Mouse (Mus musculus) heart, embryonic 15.5 days (tissue): ENCODE data around the gene Zc3h12d. TPM values are rescaled to one million over a fixed set of nuclear protein-coding genes. Genes with fewer than 3 reads are reported as not detected.

Experiments used
- ATAC-seq: fragments of 200-750 bp; cut with Nextera tagmentation; replicated peaks from 2 replicates; pipeline ENCODE4 v1.8.0; 2017; ENCODE audit warnings: low read depth, moderate TSS enrichment; ENCODE audit not compliant: insufficient number of reproducible peaks, insufficient read depth, low FRiP score
- H3K27ac ChIP-seq: fragments of 300-500 bp; sonication (generic); 2 replicates; pipeline ENCODE4 v1.5.1; 2015; ENCODE audit warnings: mild to moderate bottlenecking, inconsistent platforms
- H3K27me3 ChIP-seq: fragments of 300-500 bp; sonication (generic); 2 replicates; pipeline ENCODE4 v1.6.1; 2015; ENCODE audit warnings: inconsistent platforms
- H3K36me3 ChIP-seq: fragments of 300-500 bp; sonication (generic); 2 replicates; pipeline ENCODE4 v1.6.1; 2015; ENCODE audit warnings: mild to moderate bottlenecking, inconsistent platforms
- H3K4me1 ChIP-seq: fragments of 300-500 bp; sonication (generic); replicated peaks from 2 replicates; pipeline ENCODE4 v1.6.1; 2015; ENCODE audit warnings: inconsistent platforms
- H3K4me2 ChIP-seq: fragments of 300-500 bp; sonication (generic); 2 replicates; pipeline ENCODE4 v1.6.1; 2015; ENCODE audit warnings: inconsistent platforms, mild to moderate bottlenecking, moderate library complexity
- H3K4me3 ChIP-seq: fragments of 300-500 bp; sonication (generic); 2 replicates; pipeline ENCODE4 v1.5.1; 2015; ENCODE audit warnings: mild to moderate bottlenecking, inconsistent platforms
- H3K9ac ChIP-seq: fragments of 300-500 bp; sonication (generic); 2 replicates; pipeline ENCODE4 v1.6.1; 2015; ENCODE audit warnings: mild to moderate bottlenecking, inconsistent platforms
- H3K9me3 ChIP-seq: fragments of 300-500 bp; sonication (generic); replicated peaks from 2 replicates; pipeline ENCODE4 v1.6.1; 2016; ENCODE audit warnings: inconsistent platforms
- WGBS: fragments of 180-500 bp; shearing (Covaris S2); methylation state at CpG from one replicate; pipeline ENCODE4 v1.1.7; 2015; ENCODE audit warnings: mixed read lengths; 5-methylcytosine and 5-hydroxymethylcytosine counted together
- polyA plus RNA-seq: library from polyadenylated mRNA; unstranded; fragments of >200 nt; fragmentation: Nextera tagmentation; extraction: Ambion mirVana; gene quantifications from 2 replicates; pipeline ENCODE4 v1.2.1, GENCODE M21; 2015

Zc3h12d gene
- polyA plus RNA-seq, 1 experiment from 2014 or later, result 0.20 TPM

DNA sequence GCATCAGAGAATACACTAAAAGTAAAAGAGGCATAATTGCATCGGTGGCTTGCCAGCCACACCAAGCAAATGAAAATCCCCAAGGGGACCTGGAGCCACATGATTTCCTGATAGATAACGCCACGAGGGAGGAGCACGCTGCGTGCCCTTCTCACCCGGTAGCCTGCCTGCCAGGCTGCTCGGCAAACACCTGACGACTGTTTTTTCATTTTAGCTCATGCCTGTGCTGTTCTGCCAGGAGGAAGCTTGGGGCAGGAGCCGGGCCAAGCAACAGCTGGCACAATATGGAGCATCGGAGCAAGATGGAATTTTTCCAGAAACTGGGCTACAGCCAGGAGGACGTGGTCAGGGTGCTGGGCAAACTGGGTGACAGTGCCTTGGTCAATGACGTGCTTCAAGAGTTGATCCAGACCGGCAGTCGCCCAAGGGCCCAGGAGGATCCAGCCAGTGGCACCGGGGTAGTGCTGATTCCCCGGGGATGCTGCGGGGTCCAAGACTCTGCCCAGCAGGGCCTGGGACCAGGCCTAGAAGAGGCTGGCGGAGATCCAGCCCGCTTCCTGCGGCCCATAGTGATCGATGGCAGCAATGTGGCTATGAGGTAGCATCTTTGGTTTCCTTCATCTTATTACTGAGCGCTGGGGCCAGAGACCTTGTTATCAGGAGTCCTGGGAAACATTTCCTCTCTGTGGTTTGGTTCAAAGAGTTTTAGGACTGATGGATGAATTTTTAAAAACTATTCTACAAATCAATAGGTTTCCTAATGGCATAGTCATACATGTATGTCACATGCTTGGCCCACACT, 7.5 kb downstream of the Zc3h12d start:
- H3K4me1 ChIP-seq, result peaks cover 22% of the 10 kb centered on the region
- H3K27ac ChIP-seq, result no peak overlapping the region
- 78% methylated on average over 22 of the region's 22 CpGs for WGBS
- no peak overlapping the region for H3K9ac ChIP-seq
- no peaks in the 10 kb centered on the region for H3K36me3 ChIP-seq
- H3K4me2 ChIP-seq, result no peak overlapping the region
- H3K27me3 ChIP-seq, result 0 out of 2 replicates have a peak, but pooled peaks cover 6% of the 10 kb centered on the region
- no peaks in the 10 kb centered on the region for H3K9me3 ChIP-seq
- ATAC-seq, result no peak
- no peak overlapping the region for H3K4me3 ChIP-seq

DNA sequence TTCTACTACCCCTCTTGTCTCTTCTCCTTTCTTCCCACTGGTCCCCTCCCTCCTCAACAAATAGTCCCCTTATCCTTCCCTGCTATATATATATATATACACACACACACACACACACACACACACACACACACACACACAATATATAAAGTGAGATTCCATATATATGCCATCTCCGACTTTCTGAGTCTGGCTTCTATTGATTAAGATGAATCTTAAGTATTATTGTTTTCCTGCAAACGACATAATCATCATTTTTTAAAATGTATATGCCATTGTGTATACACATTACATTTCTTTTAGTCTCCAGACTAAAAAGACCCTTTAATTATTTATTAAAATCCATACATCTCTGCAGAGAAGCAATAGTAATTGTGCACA, 8.1 kb downstream of the Zc3h12d start:
- no peak for ATAC-seq
- Histone ChIP-seq H3K4me1 (peaks cover 22% of the 10 kb centered on the region), H3K9me3 (no peaks in the 10 kb centered on the region), H3K27me3 (0 out of 2 replicates have a peak, but pooled peaks cover 6% of the 10 kb centered on the region), H3K9ac (no peak overlapping the region), H3K4me2 (no peak overlapping the region), H3K4me3 (no peak overlapping the region), H3K27ac (no peak overlapping the region), H3K36me3 (no peaks in the 10 kb centered on the region)
- 89% methylated on average over 2 of the region's 2 CpGs for WGBS

DNA sequence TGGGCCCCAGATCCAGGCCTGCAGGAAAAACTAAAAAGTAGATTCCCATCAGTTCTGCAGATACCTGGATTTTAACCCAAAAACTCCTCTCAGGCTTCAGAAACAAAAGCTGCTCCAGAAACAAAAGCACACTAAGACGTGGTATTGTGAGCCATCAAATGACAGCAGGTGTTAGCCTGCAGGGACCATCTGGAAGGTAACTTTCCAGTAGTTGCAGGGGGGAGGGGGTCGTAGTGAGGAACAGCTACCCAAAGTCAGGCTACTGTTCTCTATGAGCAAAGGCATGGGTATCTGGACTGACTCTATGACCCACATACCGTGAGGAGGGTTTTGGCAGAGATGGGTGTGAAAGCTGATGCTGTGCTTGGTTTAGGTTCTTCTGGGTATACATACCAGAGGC, 8.5 kb downstream of the Zc3h12d start:
- no peaks in the 10 kb centered on the region for H3K9me3 ChIP-seq
- 71% methylated on average over 3 of the region's 3 CpGs for WGBS
- 0 out of 2 replicates have a peak, but pooled peaks cover 3% of the 10 kb centered on the region for H3K27me3 ChIP-seq
- no peak for ATAC-seq
- no peak overlapping the region for H3K4me2 ChIP-seq
- no peak overlapping the region for H3K4me3 ChIP-seq
- peaks cover 22% of the 10 kb centered on the region for H3K4me1 ChIP-seq
- H3K27ac ChIP-seq, result peak overlapping the region; percentile 83
- H3K9ac ChIP-seq, result no peak overlapping the region
- no peaks in the 10 kb centered on the region for H3K36me3 ChIP-seq

DNA sequence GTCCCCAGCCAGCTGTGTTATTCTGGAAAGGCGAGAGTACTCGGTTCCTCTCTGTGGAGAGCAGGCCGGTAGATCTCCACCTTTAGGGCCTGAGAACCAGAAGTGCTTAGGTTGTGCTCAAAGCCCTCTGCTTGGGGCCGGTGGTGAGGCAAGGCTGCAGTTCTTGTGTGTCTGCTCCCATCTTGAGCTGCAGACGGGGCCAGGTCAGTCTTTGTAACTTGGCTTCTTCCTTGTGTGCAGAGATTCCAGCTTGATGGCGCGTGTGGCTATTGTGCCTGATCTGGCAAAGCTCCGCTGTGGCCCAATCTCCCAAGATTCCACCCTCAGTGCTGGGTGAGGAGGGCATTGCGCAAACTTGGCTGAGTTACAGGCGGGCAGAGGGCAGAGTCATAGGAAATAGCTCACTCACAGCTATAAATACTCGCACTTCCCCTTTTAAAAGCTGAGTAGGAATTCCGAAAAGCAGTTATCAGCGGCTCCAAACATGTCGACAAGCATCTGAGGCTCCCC, 9.4 kb downstream of the Zc3h12d start:
- no peaks in the 10 kb centered on the region for H3K36me3 ChIP-seq
- peak overlapping the region; percentile 56 for H3K4me2 ChIP-seq
- 11% methylated on average over 14 of the region's 14 CpGs for WGBS
- ATAC-seq, result peak; percentile 89
- H3K27me3 ChIP-seq, result 0 out of 2 replicates have a peak, but pooled peaks cover 3% of the 10 kb centered on the region
- H3K4me1 ChIP-seq, result peaks cover 22% of the 10 kb centered on the region
- peak overlapping the region; percentile 83 for H3K27ac ChIP-seq
- H3K9me3 ChIP-seq, result no peaks in the 10 kb centered on the region
- H3K4me3 ChIP-seq, result peak overlapping the region; percentile 30
- H3K9ac ChIP-seq, result no peak overlapping the region

DNA sequence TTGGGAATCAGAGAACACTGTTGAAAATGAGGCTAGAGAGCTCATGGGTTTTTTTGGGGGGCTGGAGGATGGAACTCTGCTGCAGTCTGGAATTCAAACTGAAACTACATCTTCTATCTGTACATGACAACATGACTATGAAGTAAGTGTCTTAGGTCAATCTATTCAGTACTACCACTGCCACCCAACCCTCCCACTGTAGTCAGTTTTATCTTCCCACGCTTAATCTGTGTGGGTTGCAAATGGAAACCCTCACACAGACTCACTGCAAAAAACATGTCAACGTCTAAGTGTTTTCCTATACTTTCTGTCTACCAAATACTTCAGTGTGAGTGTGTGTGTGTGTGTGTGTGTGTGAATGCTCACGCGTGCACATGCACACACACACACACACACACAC, 10.9 kb downstream of the Zc3h12d start:
- 0 out of 2 replicates have a peak, but pooled peaks cover 3% of the 10 kb centered on the region for H3K27me3 ChIP-seq
- H3K4me2 ChIP-seq, result no peak overlapping the region
- H3K4me1 ChIP-seq, result peaks cover 22% of the 10 kb centered on the region
- WGBS, result 82% methylated on average over 4 of the region's 4 CpGs
- H3K27ac ChIP-seq, result no peak overlapping the region
- ATAC-seq, result no peak
- no peak overlapping the region for H3K9ac ChIP-seq
- no peak overlapping the region for H3K4me3 ChIP-seq
- H3K9me3 ChIP-seq, result no peaks in the 10 kb centered on the region
- no peaks in the 10 kb centered on the region for H3K36me3 ChIP-seq

DNA sequence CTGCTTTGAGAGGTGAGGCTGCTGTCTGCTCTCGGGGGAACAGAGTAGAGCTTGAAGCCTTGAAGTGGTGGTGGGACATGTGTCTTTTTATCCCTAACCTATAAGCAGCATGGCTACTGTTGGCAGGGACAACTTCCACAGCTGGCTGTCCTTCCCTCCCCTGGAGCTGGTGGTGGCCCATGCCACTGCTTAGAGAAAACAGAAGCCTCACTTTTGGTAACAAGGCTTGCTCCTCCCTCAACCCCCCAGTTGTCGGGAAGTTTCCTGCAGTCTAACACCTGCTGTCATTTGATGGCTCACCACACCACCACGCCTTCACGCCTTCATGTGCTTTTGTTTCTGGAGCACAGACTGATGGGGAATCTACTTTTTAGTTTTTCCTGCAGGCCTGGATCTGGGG, 11.9 kb downstream of the Zc3h12d start:
- no peak overlapping the region for H3K9ac ChIP-seq
- no peak for ATAC-seq
- no peak overlapping the region for H3K4me3 ChIP-seq
- H3K9me3 ChIP-seq, result no peaks in the 10 kb centered on the region
- no peak overlapping the region for H3K4me2 ChIP-seq
- peaks cover 22% of the 10 kb centered on the region for H3K4me1 ChIP-seq
- WGBS, result 66% methylated on average over 4 of the region's 4 CpGs
- 0 out of 2 replicates have a peak, but pooled peaks cover 3% of the 10 kb centered on the region for H3K27me3 ChIP-seq
- H3K36me3 ChIP-seq, result no peaks in the 10 kb centered on the region
- H3K27ac ChIP-seq, result no peak overlapping the region

DNA sequence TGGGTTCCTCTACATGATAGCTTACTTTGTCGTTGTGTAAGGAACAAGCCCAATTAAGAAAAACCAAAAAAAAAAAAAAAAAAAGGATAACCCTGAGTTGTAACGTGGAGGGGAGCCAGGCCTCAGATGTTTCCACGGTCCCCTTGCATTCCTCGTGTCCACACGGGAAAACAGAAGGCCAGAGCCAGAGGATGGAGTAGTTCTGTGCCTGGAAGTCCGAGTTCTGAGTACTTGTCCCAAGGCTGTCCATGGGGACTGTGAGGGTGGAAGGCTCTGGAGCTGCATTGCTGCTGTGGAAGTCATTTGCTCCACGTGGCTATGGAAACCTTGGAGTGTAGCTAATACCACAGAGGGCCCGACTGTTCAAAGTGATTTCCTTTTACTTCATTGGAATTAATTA, 12.9 kb downstream of the Zc3h12d start:
- H3K9me3 ChIP-seq, result no peaks in the 10 kb centered on the region
- H3K27me3 ChIP-seq, result no peaks in the 10 kb centered on the region
- peaks cover 17% of the 10 kb centered on the region for H3K4me1 ChIP-seq
- H3K4me3 ChIP-seq, result no peak overlapping the region
- WGBS, result 75% methylated on average over 8 of the region's 8 CpGs
- no peak for ATAC-seq
- no peak overlapping the region for H3K27ac ChIP-seq
- H3K4me2 ChIP-seq, result no peak overlapping the region
- no peaks in the 10 kb centered on the region for H3K36me3 ChIP-seq
- no peak overlapping the region for H3K9ac ChIP-seq

DNA sequence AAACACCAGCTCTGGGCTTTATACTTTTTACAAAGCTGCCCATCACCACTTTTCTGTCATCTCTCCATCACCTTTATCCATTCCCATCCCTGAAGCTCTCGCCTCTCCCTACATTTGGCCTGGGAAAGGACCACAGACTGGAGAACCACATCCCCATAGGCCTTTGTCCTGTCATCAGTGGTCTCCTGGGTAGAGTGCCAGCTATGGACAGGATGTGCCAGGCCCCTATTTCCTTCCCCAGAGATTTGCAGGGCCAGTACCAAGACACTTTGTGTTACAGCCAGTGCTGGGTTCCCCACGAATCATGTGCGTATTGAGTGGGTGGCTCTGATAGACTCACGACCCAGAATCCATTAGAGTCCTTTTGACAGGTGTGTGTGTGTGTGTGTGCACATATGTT, 13.7 kb downstream of the Zc3h12d start:
- WGBS, result 85% methylated on average over 4 of the region's 4 CpGs

DNA sequence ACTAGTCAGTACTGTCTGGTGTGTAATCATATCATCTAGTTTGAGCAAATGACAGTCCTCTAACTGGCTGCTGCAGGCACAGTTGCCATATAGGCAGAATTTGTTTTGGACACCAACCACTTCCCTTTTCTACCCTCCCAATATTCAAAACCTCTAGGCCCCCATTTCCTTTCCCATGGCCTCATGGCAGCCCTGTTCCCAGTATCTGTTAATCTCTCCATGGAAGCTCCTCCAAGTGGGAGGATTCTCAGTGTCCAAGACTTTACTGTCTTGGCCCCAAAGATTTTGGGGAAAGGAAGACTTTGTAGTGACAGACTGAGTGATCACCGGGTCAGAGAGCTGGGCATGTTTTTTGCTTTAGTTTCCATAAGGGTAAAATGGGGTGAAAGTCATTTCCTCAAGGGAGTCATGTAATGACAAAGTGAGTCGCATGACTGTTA, 14.9 kb downstream of the Zc3h12d start:
- Histone ChIP-seq H3K27ac (no peak overlapping the region), H3K4me1 (peaks cover 2% of the 10 kb centered on the region), H3K4me3 (no peak overlapping the region), H3K36me3 (no peaks in the 10 kb centered on the region), H3K27me3 (no peaks in the 10 kb centered on the region), H3K9ac (no peak overlapping the region), H3K9me3 (no peaks in the 10 kb centered on the region), H3K4me2 (no peak overlapping the region)
- 73% methylated on average over 2 of the region's 2 CpGs for WGBS
- ATAC-seq, result no peak

More for the DNA sequence above, 13.7 kb downstream of the Zc3h12d start:
- ATAC-seq, result no peak
- Histone ChIP-seq H3K4me2 (no peak overlapping the region), H3K27me3 (no peaks in the 10 kb centered on the region), H3K9ac (no peak overlapping the region), H3K4me3 (no peak overlapping the region), H3K27ac (no peak overlapping the region), H3K9me3 (no peaks in the 10 kb centered on the region), H3K36me3 (no peaks in the 10 kb centered on the region), H3K4me1 (peaks cover 12% of the 10 kb centered on the region)

DNA sequence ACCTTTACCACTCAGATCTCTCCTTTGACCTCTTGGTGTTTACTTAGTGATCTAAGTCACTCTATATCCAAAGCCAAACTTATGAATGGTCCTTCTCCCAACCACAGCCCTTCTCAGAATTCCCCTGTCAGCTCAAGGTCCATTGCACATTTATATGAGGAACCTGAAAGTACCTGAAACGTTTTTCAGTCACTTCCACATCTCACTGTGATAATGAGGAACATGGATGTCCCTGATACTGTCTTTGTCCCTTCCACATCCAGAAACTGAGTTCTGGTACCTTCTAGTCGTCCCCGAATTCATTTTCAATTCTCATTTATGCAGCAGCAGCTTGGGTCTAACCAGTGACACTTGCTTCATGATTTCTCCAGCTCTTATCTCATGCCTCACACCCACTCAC, 19.6 kb downstream of the Zc3h12d start:
- no peaks in the 10 kb centered on the region for H3K4me1 ChIP-seq
- no peaks in the 10 kb centered on the region for H3K27me3 ChIP-seq
- no peak overlapping the region for H3K9ac ChIP-seq
- H3K36me3 ChIP-seq, result no peaks in the 10 kb centered on the region
- H3K27ac ChIP-seq, result no peak overlapping the region
- 62% methylated on average over 3 of the region's 3 CpGs for WGBS
- no peak overlapping the region for H3K4me2 ChIP-seq
- no peak for ATAC-seq
- no peaks in the 10 kb centered on the region for H3K9me3 ChIP-seq
- H3K4me3 ChIP-seq, result no peak overlapping the region

DNA sequence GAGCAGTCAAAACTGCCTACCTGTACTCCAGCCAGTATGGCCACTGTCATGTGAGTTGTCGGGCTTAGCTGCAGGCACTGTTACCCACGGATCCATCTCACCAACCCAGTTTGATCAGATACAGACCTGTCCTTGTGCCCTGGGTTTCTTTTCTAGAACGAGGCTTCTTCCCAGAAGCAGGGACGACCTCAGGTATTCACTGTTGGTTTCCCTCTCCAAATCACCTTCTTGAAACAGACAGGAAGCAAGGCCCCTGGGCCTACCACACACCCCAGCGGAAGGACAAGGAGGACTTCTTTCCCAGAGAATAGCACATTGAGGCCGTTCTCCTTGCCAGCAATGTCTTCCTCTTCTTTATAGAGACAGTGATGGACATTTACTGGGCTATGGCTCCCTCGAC, 28.2 kb downstream of the Zc3h12d start:
- H3K36me3 ChIP-seq, result no peaks in the 10 kb centered on the region
- no peaks in the 10 kb centered on the region for H3K27me3 ChIP-seq
- H3K9ac ChIP-seq, result no peak overlapping the region
- H3K4me1 ChIP-seq, result no peaks in the 10 kb centered on the region
- no peaks in the 10 kb centered on the region for H3K9me3 ChIP-seq
- no peak overlapping the region for H3K27ac ChIP-seq
- H3K4me3 ChIP-seq, result no peak overlapping the region
- no peak for ATAC-seq
- 81% methylated on average over 7 of the region's 7 CpGs for whole genome bisulfite sequencing
- H3K4me2 ChIP-seq, result no peak overlapping the region
